Mouse (Mus musculus): ENCODE measurements around the gene Myo1e.

- no peak for TF ChIP-seq TAL1 (IDR thresholded peaks at IDR 0.05; ENCODE audit: low read length)
- no peak for TF ChIP-seq GATA1 (IDR thresholded peaks at IDR 0.05; ENCODE audit: low read length)
Observed at GRCm38 (mm10) chr9:70194622-70195021, 12.5 kb upstream of the Myo1e start.
